Mouse (Mus musculus): ENCODE results near the gene Mavs. TPM values are rescaled to one million over a fixed set of nuclear protein-coding genes. Genes with fewer than 3 reads are reported as not detected.

The Mavs gene
- polyA plus RNA-seq, 1 experiment from 2014 or later = 21.9 TPM

- no peak overlapping the region for H3K27ac ChIP-seq
- peaks cover 16% of the 10 kb centered on the region; the same call in 1 of the 2 replicates for H3K36me3 ChIP-seq
- WGBS = 84% methylated on average over 3 of the region's 3 CpGs
- peaks cover 13% of the 10 kb centered on the region for H3K4me1 ChIP-seq (replicated peaks)
- no peaks in the 10 kb centered on the region for H3K27me3 ChIP-seq
- no peak overlapping the region for H3K4me2 ChIP-seq
- no peak overlapping the region for H3K4me3 ChIP-seq
- ATAC-seq (replicated peaks; ENCODE audit: insufficient number of reproducible peaks, insufficient read depth, low FRiP score, low read depth) = no peak
- H3K9me3 ChIP-seq (replicated peaks) = no peaks in the 10 kb centered on the region
- H3K9ac ChIP-seq = no peak overlapping the region
Observed at GRCm38 (mm10) chr2:131201262-131201661, 32.6 kb upstream of the Mavs start.

- Histone ChIP-seq H3K4me2 (no peak overlapping the region), H3K36me3 (no peaks in the 10 kb centered on the region), H3K9me3 (replicated peaks) (no peaks in the 10 kb centered on the region), H3K27ac (peak overlapping the region; percentile 71), H3K4me1 (replicated peaks) (peaks cover 13% of the 10 kb centered on the region), H3K9ac (no peak overlapping the region), H3K27me3 (no peaks in the 10 kb centered on the region), H3K4me3 (no peak overlapping the region)
- 82% methylated on average over 6 of the region's 6 CpGs for WGBS
- no peak for ATAC-seq (replicated peaks; ENCODE audit: insufficient number of reproducible peaks, insufficient read depth, low FRiP score, low read depth)
Observed at GRCm38 (mm10) chr2:131203816-131204409, 29.9 kb upstream of the Mavs start.

GRCm38 (mm10) chr2:131204410-131204981 is 29.4 kb upstream of the Mavs start:
- H3K27ac ChIP-seq = peak overlapping the region; percentile 71
- WGBS = 27% methylated on average over 7 of the region's 7 CpGs
- H3K9me3 ChIP-seq (replicated peaks) = no peaks in the 10 kb centered on the region
- no peak overlapping the region for H3K9ac ChIP-seq
- H3K4me2 ChIP-seq = peak overlapping the region; percentile 31
- no peaks in the 10 kb centered on the region for H3K27me3 ChIP-seq
- no peaks in the 10 kb centered on the region for H3K36me3 ChIP-seq
- peak; percentile 84 for ATAC-seq (replicated peaks; ENCODE audit: insufficient number of reproducible peaks, insufficient read depth, low FRiP score, low read depth)
- peaks cover 18% of the 10 kb centered on the region for H3K4me1 ChIP-seq (replicated peaks)
- no peak overlapping the region; the same call in 1 of the 2 replicates for H3K4me3 ChIP-seq

GRCm38 (mm10) chr2:131205521-131206182 is 28.2 kb upstream of the Mavs start:
- WGBS = 64% methylated on average over 8 of the region's 8 CpGs
- no peak overlapping the region for H3K9ac ChIP-seq
- no peak for ATAC-seq (replicated peaks; ENCODE audit: insufficient number of reproducible peaks, insufficient read depth, low FRiP score, low read depth)
- no peaks in the 10 kb centered on the region for H3K36me3 ChIP-seq
- H3K4me2 ChIP-seq = no peak overlapping the region
- no peaks in the 10 kb centered on the region for H3K9me3 ChIP-seq (replicated peaks)
- no peaks in the 10 kb centered on the region for H3K27me3 ChIP-seq
- no peak overlapping the region for H3K27ac ChIP-seq
- H3K4me3 ChIP-seq = no peak overlapping the region
- peaks cover 22% of the 10 kb centered on the region for H3K4me1 ChIP-seq (replicated peaks)

- Histone ChIP-seq H3K9ac (no peak within 1 kb of the TSS), H3K4me2 (no peak within 1 kb of the TSS), H3K4me1 (replicated peaks) (peaks cover 28% of the 10 kb centered on the region), H3K4me3 (no peak within 1 kb of the TSS), H3K9me3 (replicated peaks) (no peaks in the 10 kb centered on the region), H3K36me3 (no peaks in the 10 kb centered on the region), H3K27me3 (no peaks in the 10 kb centered on the region), H3K27ac (no peak within 1 kb of the TSS)
- no peak for ATAC-seq (replicated peaks; ENCODE audit: insufficient number of reproducible peaks, insufficient read depth, low FRiP score, low read depth)
- 68% methylated on average over 4 of the region's 4 CpGs for WGBS
Observed at GRCm38 (mm10) chr2:131206778-131207177, 27.1 kb upstream of the Mavs start, which contains the start of gene Ap5s1. Gene Ap5s1, plus strand, starts transcription at chr2:131207078.

- WGBS = 90% methylated on average over 2 of the region's 2 CpGs
- ATAC-seq (replicated peaks; ENCODE audit: insufficient number of reproducible peaks, insufficient read depth, low FRiP score, low read depth) = no peak
- H3K9me3 ChIP-seq (replicated peaks) = no peaks in the 10 kb centered on the region
- H3K9ac ChIP-seq = no peak overlapping the region
- H3K36me3 ChIP-seq = peaks cover 5% of the 10 kb centered on the region; the same call in 1 of the 2 replicates
- H3K27ac ChIP-seq = no peak overlapping the region
- H3K4me3 ChIP-seq = no peak overlapping the region
- H3K4me2 ChIP-seq = no peak overlapping the region
- no peaks in the 10 kb centered on the region for H3K27me3 ChIP-seq
- peaks cover 42% of the 10 kb centered on the region for H3K4me1 ChIP-seq (replicated peaks)
Observed at GRCm38 (mm10) chr2:131208356-131208755, 25.5 kb upstream of the Mavs start.

GRCm38 (mm10) chr2:131209125-131209795 is 24.6 kb upstream of the Mavs start:
- no peaks in the 10 kb centered on the region for H3K9me3 ChIP-seq (replicated peaks)
- no peaks in the 10 kb centered on the region for H3K27me3 ChIP-seq
- peak overlapping the region; percentile 94 for H3K27ac ChIP-seq
- H3K4me1 ChIP-seq (replicated peaks) = peaks cover 45% of the 10 kb centered on the region
- H3K9ac ChIP-seq = peak overlapping the region; percentile 70; the same call in 1 of the 2 replicates
- H3K4me2 ChIP-seq = peak overlapping the region; percentile 67
- peak overlapping the region; percentile 64 for H3K4me3 ChIP-seq
- no peak for ATAC-seq (replicated peaks; ENCODE audit: insufficient number of reproducible peaks, insufficient read depth, low FRiP score, low read depth)
- peaks cover 11% of the 10 kb centered on the region; the same call in 1 of the 2 replicates for H3K36me3 ChIP-seq
- 71% methylated on average over 4 of the region's 4 CpGs for WGBS

GRCm38 (mm10) chr2:131209969-131210792 is 23.7 kb upstream of the Mavs start:
- peaks cover 17% of the 10 kb centered on the region; the same call in 1 of the 2 replicates for H3K36me3 ChIP-seq
- H3K9ac ChIP-seq = peak overlapping the region; percentile 70
- H3K9me3 ChIP-seq (replicated peaks) = no peaks in the 10 kb centered on the region
- peak overlapping the region; percentile 94 for H3K27ac ChIP-seq
- H3K4me1 ChIP-seq (replicated peaks) = peaks cover 36% of the 10 kb centered on the region
- H3K4me3 ChIP-seq = peak overlapping the region; percentile 64
- H3K4me2 ChIP-seq = peak overlapping the region; percentile 67
- under 1% methylated on average over 50 of the region's 50 CpGs for WGBS
- H3K27me3 ChIP-seq = no peaks in the 10 kb centered on the region
- ATAC-seq (replicated peaks; ENCODE audit: insufficient number of reproducible peaks, insufficient read depth, low FRiP score, low read depth) = peak; percentile 97

- peak overlapping the region; percentile 70 for H3K9ac ChIP-seq
- no peaks in the 10 kb centered on the region for H3K9me3 ChIP-seq (replicated peaks)
- peaks cover 35% of the 10 kb centered on the region for H3K4me1 ChIP-seq (replicated peaks)
- H3K4me2 ChIP-seq = peak overlapping the region; percentile 67
- peak overlapping the region; percentile 64 for H3K4me3 ChIP-seq
- ATAC-seq (replicated peaks; ENCODE audit: insufficient number of reproducible peaks, insufficient read depth, low FRiP score, low read depth) = no peak
- 47% methylated on average over 9 of the region's 9 CpGs for WGBS
- peak overlapping the region; percentile 94 for H3K27ac ChIP-seq
- peaks cover 17% of the 10 kb centered on the region; the same call in 1 of the 2 replicates for H3K36me3 ChIP-seq
- no peaks in the 10 kb centered on the region for H3K27me3 ChIP-seq
Observed at GRCm38 (mm10) chr2:131211026-131211615, 22.7 kb upstream of the Mavs start.

GRCm38 (mm10) chr2:131213773-131214172 is 20.1 kb upstream of the Mavs start:
- no peak for ATAC-seq (replicated peaks; ENCODE audit: insufficient number of reproducible peaks, insufficient read depth, low FRiP score, low read depth)
- WGBS = 72% methylated on average over 7 of the region's 7 CpGs
- Histone ChIP-seq H3K4me1 (replicated peaks) (peaks cover 40% of the 10 kb centered on the region), H3K9me3 (replicated peaks) (no peaks in the 10 kb centered on the region), H3K4me3 (no peak overlapping the region), H3K36me3 (peaks cover 17% of the 10 kb centered on the region; the same call in 1 of the 2 replicates), H3K4me2 (no peak overlapping the region), H3K27me3 (no peaks in the 10 kb centered on the region), H3K27ac (no peak overlapping the region), H3K9ac (no peak overlapping the region; the same call in 1 of the 2 replicates)
